Mouse (Mus musculus) embryonic facial prominence, embryonic 10.5 days (tissue): ENCODE data around the gene Kcna7. TPM values are rescaled to one million over a fixed set of nuclear protein-coding genes. Genes with fewer than 3 reads are reported as not detected.
A peak's percentile ranks its signal among the peaks of the same experiment; 100 is the strongest.
"Not testable (repeated sequence)": the region's sequence is repeated elsewhere in the genome, so short reads cannot be mapped to it uniquely, and the experiment has no call there.

ENCODE experiments used
- DNase-seq: peaks from one replicate; pipeline ENCODE4 v3.0.0-alpha.2; 2017; ENCODE audit warnings: low spot score
- H3K27ac ChIP-seq: fragments of 300-500 bp; sonication (generic); replicated peaks from 2 replicates; pipeline ENCODE4 v1.5.1; 2016; ENCODE audit warnings: mild to moderate bottlenecking
- H3K27me3 ChIP-seq: fragments of 300-500 bp; sonication (generic); replicated peaks from 2 replicates; pipeline ENCODE4 v1.6.1; 2016; ENCODE audit warnings: low read depth, mild to moderate bottlenecking; ENCODE audit not compliant: poor library complexity, severe bottlenecking
- H3K36me3 ChIP-seq: fragments of 300-500 bp; sonication (generic); replicated peaks from 2 replicates; pipeline ENCODE4 v1.6.1; 2016; ENCODE audit warnings: mild to moderate bottlenecking, moderate library complexity
- H3K4me1 ChIP-seq: fragments of 300-500 bp; sonication (generic); 2 replicates; pipeline ENCODE4 v1.6.1; 2016
- H3K4me3 ChIP-seq: fragments of 300-500 bp; sonication (generic); 2 replicates; pipeline ENCODE4 v1.5.1; 2016; ENCODE audit warnings: mild to moderate bottlenecking, moderate library complexity
- H3K9me3 ChIP-seq: fragments of 300-500 bp; sonication (generic); 2 replicates; pipeline ENCODE4 v1.6.1; 2016; ENCODE audit warnings: mild to moderate bottlenecking
- WGBS: fragments of 180-500 bp; shearing (Covaris S2); methylation state at CpG from one replicate; pipeline ENCODE4 v1.1.7; 2016; 5-methylcytosine and 5-hydroxymethylcytosine counted together
- polyA plus RNA-seq: library from polyadenylated mRNA; unstranded; fragments of >200 nt; fragmentation: Nextera tagmentation; extraction: Ambion mirVana; gene quantifications from 2 replicates; pipeline ENCODE4 v1.2.1, GENCODE M21; 2016

The Kcna7 gene
- polyA plus RNA-seq, 1 experiment from 2014 or later, result not detected

DNA sequence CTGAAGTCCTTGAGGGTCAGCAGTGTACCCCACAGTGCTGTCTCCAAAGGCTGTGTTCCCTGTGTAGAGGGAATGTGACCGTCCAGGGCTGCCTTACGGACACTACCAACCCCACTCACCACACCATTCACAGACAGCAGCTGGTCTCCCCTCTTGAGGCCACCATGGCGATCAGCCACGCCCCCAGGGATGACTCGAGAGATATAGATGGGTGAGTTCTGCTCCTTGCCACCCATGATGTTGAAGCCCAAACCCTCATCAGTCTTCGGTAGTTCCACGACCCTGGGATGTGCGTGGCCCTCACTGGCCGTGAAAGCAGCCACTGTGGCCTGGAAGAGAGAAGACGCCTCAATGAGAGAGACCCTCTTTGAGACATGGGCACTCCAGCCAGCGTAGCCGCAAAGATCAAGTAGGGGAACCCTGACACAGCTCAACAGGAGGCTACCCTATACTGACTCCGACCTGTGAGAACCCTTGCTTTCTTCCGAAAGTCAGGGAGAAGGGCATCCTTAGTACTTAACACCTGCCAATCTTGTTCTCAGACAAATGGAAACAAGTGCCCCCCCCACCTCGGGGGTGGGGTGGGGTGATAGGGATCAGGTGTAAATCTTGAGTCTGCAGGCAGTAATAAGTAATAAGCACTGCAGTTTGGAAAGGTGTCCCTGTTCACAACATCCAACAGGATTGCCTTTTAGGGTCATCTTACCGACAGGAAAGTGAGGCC, 36.3 kb upstream of the Kcna7 start:
- H3K27ac ChIP-seq, result no peak overlapping the region
- WGBS, result 73% methylated on average over 16 of the region's 16 CpGs
- H3K4me1 ChIP-seq, result peaks cover 46% of the 10 kb centered on the region
- H3K27me3 ChIP-seq, result peaks cover 57% of the 10 kb centered on the region
- H3K36me3 ChIP-seq, result peaks cover 29% of the 10 kb centered on the region
- H3K4me3 ChIP-seq, result peak overlapping the region; percentile 63
- no peaks in the 10 kb centered on the region for H3K9me3 ChIP-seq
- no peak for DNase-seq

DNA sequence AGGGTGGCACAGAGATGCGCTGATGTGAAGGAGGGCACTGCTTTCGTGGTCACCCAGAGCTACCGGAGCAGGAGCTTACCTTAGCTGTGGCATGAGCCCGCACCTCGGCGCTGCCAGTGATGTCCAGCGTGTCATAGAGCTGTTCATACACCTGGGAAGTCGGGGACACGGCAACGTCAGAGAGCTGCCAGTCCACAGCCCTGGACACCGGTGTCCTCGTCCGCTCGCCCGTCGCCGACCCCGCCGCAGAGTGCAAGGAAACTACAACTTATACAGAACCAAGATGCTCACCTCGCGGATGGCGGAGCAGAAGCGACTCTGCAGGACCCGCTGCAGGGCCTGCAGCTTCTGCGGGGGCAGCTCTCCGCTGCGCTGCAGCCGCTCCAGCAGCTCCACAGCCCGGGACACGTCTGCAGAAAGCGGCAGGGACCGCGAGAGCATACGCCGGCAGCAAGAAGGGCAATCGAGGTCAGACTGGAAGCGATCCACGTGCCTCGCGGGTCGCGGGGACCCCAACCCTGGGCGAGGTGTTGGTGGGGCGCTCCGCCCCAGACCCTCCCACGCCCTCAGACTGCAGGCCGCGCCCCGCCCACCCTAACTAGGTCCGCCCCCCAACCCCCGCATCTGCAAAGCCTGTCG, 35.5 kb upstream of the Kcna7 start:
- no peaks in the 10 kb centered on the region for H3K9me3 ChIP-seq
- DNase-seq, result peak; percentile 37
- H3K36me3 ChIP-seq, result peaks cover 36% of the 10 kb centered on the region
- 9% methylated on average over 52 of the region's 52 CpGs for WGBS
- peak overlapping the region; percentile 27; the same call in 1 of the 2 replicates for H3K27ac ChIP-seq
- peaks cover 50% of the 10 kb centered on the region for H3K27me3 ChIP-seq
- peaks cover 46% of the 10 kb centered on the region for H3K4me1 ChIP-seq
- peak overlapping the region; percentile 63 for H3K4me3 ChIP-seq

DNA sequence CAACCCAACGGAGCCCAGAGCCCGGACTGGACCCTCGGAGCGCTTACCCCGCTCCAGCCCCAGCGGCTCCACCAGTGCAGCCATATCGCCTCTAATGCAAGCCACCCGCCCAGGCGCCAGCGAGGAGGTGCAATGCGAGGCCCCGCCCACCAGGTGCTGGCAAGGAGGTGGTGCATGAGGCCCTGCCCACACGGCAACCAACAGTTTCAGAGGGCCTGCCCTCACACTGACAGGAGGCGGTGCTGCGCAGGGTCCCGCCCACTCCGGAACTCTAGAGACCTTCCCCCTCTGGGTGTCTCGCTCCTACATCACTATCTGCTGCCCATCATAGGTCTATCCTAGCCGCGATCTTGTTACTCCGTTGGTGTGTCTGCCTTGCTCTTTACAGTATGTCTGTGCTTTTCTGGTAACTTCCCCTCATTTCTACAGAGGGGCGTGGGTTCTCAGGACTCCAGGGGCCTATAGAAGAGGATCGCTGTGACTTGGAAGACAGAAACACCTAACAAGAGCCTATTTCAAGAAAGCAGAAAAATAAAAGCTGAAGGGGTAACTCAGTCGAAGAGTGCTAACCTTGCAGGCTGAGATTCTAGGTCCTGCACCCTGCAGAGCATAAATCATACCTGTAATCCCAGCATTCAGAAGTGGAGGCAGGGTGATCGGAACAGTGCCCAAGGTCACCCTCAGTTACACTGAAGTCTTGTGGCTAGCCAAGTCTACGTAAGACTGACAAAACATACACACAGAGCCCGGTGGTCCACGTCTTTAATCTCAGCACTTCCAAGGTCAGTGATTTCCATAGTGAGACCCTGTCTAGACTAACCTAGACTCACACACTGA, 34.8 kb upstream of the Kcna7 start, which contains the start of gene Lin7b:
TSS of gene Lin7b (minus strand) at position 109 of the 837 bp plus-strand sequence.
- Histone ChIP-seq H3K27me3 (peaks cover 42% of the 10 kb centered on the region), H3K4me1 (peaks cover 43% of the 10 kb centered on the region), H3K36me3 (peaks cover 43% of the 10 kb centered on the region), H3K9me3 (no peaks in the 10 kb centered on the region), H3K4me3 (peak within 1 kb of the TSS; percentile 63), H3K27ac (peak within 1 kb of the TSS; percentile 27; the same call in 1 of the 2 replicates)
- WGBS, result 10% methylated on average over 28 of the region's 28 CpGs
- peak; percentile 93 for DNase-seq

DNA sequence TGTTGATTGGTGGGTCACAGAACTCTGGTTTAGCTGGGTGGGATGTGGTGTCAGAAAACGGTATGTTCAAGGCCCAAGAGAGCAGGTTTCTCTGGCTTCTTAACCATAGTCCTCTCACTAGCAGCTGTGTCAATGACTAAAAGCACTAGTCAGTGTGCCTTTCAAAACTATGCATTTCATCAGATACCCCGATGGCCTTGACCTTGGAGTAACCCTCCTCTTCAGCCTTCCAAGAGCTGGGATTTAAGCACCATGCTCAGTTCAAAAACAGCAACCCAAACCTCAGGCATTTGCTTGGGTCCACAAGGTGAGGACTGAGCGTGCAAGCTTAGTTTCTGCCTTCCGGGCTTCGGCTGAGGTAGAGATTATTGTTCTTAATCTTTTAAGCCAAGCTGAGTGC, 33.1 kb upstream of the Kcna7 start:
- no peak overlapping the region for H3K27ac ChIP-seq

DNA sequence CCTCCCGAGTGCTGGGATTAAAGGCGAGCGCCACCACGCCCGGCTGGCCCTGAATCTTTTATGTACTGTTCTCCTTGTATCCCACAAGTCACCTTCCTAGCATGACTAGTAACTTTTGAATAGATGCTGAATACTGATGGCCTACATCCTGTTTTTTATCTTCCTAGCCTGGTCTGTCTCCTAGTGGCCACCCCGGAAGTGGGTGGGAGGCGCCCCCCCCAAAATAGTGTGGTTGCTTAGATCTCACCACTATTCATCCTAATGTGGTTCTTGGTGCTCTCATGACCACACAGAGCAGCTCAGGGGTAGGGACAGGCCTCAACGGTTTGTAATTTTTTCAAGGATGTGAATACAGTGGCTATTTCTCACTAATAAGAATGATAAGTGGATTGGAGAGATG, 30.8 kb upstream of the Kcna7 start:
- 94% methylated on average over 8 of the region's 8 CpGs for WGBS
- Histone ChIP-seq H3K27ac (no peak overlapping the region), H3K27me3 (peaks cover 10% of the 10 kb centered on the region), H3K9me3 (no peaks in the 10 kb centered on the region), H3K4me1 (peaks cover 21% of the 10 kb centered on the region), H3K36me3 (peaks cover 82% of the 10 kb centered on the region), H3K4me3 (no peak overlapping the region)
- no peak for DNase-seq

More for the DNA sequence above, 33.1 kb upstream of the Kcna7 start:
- DNase-seq, result no peak
- Histone ChIP-seq H3K4me3 (no peak overlapping the region), H3K27me3 (peaks cover 31% of the 10 kb centered on the region), H3K9me3 (no peaks in the 10 kb centered on the region), H3K4me1 (peaks cover 31% of the 10 kb centered on the region), H3K36me3 (peaks cover 59% of the 10 kb centered on the region)
- 85% methylated on average over 5 of the region's 5 CpGs for WGBS

DNA sequence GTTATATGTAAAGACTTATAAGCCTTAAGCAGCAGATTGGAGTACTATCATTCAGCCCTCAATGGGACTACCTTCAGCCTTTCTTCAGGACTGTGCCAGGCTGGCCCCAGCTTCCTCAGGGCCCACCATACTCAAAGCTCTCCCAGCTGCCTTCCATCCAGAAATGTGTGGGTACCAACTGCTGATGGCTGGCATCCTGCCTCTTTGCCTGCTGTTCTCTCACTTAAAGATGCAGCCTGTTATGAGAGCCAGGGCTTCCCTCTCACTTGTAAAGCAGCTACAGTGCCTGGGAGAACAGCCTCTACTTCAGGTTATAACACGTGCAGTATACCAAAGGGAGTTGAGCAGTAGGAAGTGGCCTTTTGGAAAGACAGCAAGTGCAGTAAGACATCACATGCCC, 29.4 kb upstream of the Kcna7 start:
- Histone ChIP-seq H3K27ac (no peak overlapping the region), H3K4me1 (peaks cover 6% of the 10 kb centered on the region), H3K36me3 (peaks cover 96% of the 10 kb centered on the region), H3K9me3 (no peaks in the 10 kb centered on the region), H3K27me3 (no peaks in the 10 kb centered on the region), H3K4me3 (no peak overlapping the region)
- DNase-seq, result no peak
- WGBS, result 90% methylated on average over 1 of the region's 1 CpGs

DNA sequence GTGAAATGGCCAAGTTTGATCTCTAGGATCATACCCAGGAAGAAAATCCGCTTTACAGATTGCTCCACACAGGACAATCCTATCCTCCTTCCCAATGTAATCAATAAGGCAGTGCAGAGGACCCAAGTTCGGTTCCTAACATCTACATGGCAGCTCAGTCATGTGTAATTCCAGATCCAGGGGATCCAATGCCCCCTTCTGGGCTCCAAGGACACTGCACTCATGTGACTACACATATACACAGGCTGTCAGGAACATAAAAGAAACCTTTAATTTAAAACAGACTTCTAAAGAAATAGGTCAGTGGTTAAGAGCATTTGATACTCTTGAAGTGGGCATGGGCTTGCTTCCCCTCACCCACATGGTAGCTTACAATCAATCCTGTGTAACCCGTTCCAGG, 19.4 kb upstream of the Kcna7 start:
- 81% methylated on average over 3 of the region's 3 CpGs for WGBS
- Histone ChIP-seq H3K27me3 (no peaks in the 10 kb centered on the region), H3K4me3 (no peak overlapping the region), H3K9me3 (no peaks in the 10 kb centered on the region), H3K27ac (no peak overlapping the region), H3K4me1 (no peaks in the 10 kb centered on the region), H3K36me3 (peaks cover 100% of the 10 kb centered on the region)
- DNase-seq, result no peak

DNA sequence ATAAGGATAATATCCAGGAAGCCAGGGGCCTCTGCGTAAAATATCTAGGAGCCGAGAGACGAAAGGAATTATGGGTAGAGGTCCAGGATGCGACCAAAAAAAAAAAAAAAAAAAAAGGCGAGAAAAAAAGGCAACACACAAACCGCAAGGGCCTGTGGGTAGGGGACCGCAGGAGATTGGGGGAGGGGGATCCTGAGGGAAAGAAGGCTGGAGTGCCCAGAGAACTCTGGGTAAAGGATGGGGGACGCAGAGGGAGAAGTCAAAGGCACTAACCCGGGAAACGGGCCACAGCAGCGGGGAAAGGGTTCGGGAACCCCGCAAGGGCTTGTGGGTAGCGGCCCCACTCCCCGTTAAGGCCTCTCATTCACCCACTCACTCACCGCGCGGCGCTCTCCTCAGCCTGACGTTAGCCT, 10.3 kb upstream of the Kcna7 start:
- under 1% methylated on average over 20 of the region's 20 CpGs for WGBS

DNA sequence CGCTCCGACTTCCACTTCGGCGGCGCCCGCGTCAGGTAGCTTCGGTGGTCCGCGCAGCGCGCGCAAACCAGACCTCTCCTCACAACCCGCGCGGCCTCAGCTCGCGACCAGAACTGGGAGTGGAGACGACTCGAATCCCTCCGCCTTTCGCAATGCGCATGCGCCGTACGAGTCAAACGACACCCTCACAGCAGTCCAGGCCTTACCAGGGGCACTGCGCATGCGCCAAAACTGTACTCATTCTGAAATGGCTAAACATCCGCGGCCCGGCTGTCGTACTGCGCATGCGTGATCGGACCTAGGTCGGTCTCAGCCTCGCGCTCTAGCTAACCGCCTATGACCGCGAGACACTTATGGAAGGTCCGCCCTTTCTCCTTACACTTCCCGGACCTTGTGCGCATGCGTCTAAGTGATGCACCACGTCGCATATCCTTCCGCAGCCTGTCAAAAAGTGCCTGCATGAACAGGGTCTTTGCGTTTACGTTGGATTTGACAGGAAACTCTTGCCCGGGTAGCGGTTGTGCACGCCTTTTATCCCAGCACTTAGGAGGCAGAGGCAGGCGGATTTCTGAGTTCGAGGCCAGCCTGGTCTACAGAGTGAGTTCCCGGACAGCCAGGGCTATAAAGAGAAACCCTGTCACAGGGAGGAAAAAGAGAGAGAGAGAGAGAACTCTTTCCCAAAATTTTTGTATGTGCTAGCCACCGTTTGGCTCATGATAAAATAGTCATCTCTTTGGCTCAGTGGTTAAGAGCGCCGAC, 9.7 kb upstream of the Kcna7 start, which contains the start of gene Snrnp70:
TSS of gene Snrnp70 (minus strand) at position 165 of the 759 bp plus-strand sequence.
- Histone ChIP-seq H3K9me3 (no peaks in the 10 kb centered on the region), H3K36me3 (peaks cover 35% of the 10 kb centered on the region), H3K27me3 (no peaks in the 10 kb centered on the region), H3K4me1 (peaks cover 27% of the 10 kb centered on the region), H3K4me3 (peak within 1 kb of the TSS; percentile 83), H3K27ac (peak within 1 kb of the TSS; percentile 99)
- peak; percentile 100 for DNase-seq
- under 1% methylated on average over 60 of the region's 60 CpGs for WGBS

More for the DNA sequence above, 10.3 kb upstream of the Kcna7 start:
- Histone ChIP-seq H3K36me3 (peaks cover 42% of the 10 kb centered on the region), H3K4me3 (peak overlapping the region; percentile 83), H3K9me3 (no peaks in the 10 kb centered on the region), H3K4me1 (peaks cover 27% of the 10 kb centered on the region), H3K27me3 (no peaks in the 10 kb centered on the region), H3K27ac (peak overlapping the region; percentile 99)
- no peak for DNase-seq

DNA sequence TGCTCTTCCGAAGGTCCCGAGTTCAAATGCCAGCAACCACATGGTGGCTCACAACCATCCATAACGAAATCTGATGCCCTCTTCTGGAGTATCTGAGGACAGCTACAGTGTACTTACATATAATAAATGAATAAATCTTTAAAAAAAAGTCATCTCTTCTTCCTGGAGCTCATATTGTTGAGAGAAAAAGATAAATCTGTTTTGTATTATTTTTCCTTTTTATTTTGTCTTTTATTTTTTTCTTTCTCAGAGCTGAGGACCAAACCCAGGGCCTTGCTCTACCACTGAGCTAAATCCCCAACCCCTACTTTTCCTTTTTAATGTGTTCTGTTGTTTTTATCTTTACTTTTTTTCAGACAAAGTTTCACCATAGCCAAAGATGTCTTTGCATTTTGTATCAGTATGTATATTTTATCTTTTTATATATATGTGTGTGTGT, 9.1 kb upstream of the Kcna7 start:
- WGBS, result 6% methylated on average over 3 of the region's 3 CpGs

DNA sequence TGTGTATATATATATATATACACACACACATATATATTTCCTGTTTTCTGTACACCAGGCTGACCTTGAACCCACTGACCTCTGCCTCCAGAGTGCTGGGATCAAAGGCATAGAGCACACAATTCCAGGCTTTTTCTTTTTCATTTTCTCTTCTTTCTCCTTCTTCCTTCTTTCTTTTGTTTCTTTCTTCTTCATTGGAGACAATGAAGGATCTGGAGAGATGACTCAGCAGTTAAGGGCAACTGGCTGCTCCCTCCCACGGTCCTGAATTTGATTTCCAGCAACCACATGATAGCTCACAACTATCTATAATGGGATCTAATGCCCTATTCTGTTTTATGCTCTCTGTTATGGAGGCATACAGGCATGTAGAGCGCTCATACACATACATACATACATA, 8.7 kb upstream of the Kcna7 start:
- Histone ChIP-seq H3K9me3 (no peaks in the 10 kb centered on the region), H3K36me3 (peaks cover 25% of the 10 kb centered on the region), H3K4me3 (no peak overlapping the region), H3K27me3 (no peaks in the 10 kb centered on the region), H3K4me1 (peaks cover 27% of the 10 kb centered on the region), H3K27ac (no peak overlapping the region)
- WGBS, result 80% methylated on average over 2 of the region's 2 CpGs
- no peak for DNase-seq

More for the DNA sequence above, 9.1 kb upstream of the Kcna7 start:
- Histone ChIP-seq H3K4me3 (peak overlapping the region; percentile 83), H3K27ac (peak overlapping the region; percentile 99; the same call in 1 of the 2 replicates), H3K4me1 (peaks cover 27% of the 10 kb centered on the region), H3K36me3 (peaks cover 29% of the 10 kb centered on the region)
- H3K9me3 ChIP-seq, H3K27me3 ChIP-seq, DNase-seq: not testable (repeated sequence)
